Mouse (Mus musculus) spleen, adult 12 weeks (tissue): ENCODE data around the gene Tmem181a.
A peak's percentile ranks its signal among the peaks of the same experiment; 100 is the strongest.
"Not testable (repeated sequence)": the region's sequence is repeated elsewhere in the genome, so short reads cannot be mapped to it uniquely, and the experiment has no call there.

Experiments
- DNase-seq: peaks from one replicate; pipeline ENCODE4 v3.0.0; 2022; ENCODE audit warnings: low spot score

Gene Tmem181a

DNA sequence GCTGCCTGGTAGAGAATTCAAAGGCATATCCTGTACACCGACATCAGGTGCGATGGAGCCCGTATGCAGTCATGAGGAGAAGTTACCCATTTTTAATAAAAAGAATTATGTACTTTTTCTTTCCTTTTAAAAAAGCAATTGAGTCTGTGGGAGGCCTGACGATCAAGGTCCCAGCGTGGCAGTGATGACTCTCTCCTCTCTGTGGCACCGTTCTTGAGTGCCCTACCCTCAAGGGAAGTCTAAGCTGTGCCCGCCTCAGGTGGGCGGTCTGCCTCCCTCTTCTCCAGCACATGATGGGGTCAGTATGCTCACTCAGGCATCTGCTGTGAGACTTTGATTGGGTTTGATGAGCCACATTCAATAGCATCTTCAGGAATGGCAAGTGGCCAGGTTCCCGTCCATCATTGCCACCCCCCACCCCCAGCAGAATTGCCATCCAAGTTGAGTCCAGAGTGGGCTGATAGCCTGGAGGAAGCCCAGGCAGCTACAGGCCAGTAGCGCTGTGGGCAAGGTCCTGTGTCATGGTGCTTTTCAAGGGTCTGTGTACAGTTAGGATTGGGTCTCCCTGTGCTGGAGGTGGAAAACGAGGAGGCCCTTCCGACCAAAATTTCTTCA is 49.1 kb downstream of the Tmem181a start:
- DNase-seq, result not testable (repeated sequence)

DNA sequence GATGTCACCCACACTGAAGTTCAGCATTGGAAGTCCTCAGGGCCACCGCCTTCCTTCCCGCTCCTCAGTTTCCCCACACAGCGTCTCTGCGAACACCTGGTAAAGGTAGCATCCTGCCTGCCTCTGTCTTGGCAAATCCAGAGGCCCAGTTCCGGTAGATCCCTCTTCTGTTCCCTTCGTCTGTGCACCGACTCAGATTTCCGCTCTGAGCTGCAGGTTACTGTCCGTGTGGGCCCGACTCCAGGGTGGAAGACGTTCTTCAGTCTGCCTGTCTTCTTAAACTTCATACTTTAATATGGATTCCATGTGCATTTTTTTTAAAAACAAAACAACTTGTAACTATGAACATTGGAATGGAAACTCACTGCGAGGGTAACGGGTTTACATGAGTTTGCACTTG is 49.8 kb downstream of the Tmem181a start:
- not testable (repeated sequence) for DNase-seq

DNA sequence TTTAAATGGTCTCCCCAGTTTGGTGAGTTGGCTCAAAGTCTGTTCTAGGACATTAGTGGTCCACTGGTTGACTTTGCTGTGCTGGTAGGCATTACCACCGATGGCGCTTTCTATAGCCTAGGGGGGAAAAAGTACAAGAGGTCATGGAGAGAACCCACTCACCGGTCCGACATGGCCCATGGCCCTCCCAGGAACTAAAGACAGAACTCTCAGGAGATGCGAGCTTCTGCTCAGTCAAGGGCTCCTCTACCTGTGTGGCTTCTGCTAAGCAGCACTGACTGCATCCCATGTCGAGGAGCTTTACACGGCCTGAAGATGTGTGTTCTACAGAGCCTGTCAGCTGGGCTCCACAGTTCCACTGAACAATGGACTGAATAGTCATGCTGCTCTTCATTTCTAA is 55.1 kb downstream of the Tmem181a start:
- DNase-seq, result not testable (repeated sequence)

DNA sequence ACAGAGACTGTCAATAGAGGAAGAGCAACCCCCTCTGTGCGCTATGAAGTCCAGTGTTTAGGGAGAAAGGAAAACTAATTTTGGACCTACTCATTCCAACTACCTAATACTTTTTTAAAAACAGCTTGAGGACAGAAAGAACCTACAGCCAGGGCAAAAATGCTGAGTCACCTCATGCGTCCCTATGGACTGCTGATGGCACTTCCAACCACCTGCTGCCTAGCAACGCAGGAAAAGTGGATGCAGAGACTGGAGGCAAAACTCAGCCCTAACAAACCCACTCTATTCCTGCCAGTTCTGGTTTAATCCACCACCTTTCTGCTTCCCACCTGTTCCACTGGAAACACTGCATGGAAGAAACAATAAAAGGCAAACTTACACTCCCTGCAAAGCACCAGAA is 56.1 kb downstream of the Tmem181a start:
- not testable (repeated sequence) for DNase-seq

DNA sequence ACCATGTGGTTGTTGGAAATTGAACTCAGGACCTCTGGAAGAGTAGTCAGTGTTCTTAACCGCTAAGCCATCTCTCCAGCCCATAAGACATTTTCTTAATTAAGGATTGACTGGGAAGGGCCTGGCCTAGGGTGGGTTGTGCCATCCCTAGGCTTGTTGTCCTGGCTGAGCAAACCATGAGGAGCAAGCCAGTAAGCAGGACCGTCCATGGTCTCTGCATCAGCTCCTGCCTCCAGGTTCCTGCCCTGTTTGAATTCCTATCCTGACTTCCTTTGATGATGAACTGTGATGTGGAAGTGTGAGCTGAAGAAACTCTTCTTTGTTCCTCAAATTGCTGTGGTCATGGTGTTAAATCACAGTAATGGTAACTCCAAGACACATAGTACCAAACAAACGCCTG is 57.8 kb downstream of the Tmem181a start:
- not testable (repeated sequence) for DNase-seq

DNA sequence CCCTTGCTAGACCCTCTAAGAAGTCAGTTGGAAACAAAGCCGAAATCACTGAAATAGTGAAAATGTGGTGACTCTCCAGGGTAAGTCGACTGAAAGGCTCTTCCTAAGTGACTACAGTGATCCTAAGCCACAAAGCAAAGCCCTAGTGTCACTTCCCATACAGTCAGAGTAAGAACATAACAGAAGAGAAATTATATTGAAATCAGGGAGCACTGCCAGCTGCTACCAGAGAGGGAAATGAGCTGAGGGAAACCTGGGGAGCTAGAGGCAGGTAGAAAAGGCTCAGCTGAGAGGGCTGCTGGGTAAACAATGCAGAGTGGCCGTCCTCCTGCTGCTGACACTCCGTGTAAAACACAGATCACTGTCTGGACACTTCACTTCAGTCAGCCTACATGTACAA is 59.0 kb downstream of the Tmem181a start:
- not testable (repeated sequence) for DNase-seq

DNA sequence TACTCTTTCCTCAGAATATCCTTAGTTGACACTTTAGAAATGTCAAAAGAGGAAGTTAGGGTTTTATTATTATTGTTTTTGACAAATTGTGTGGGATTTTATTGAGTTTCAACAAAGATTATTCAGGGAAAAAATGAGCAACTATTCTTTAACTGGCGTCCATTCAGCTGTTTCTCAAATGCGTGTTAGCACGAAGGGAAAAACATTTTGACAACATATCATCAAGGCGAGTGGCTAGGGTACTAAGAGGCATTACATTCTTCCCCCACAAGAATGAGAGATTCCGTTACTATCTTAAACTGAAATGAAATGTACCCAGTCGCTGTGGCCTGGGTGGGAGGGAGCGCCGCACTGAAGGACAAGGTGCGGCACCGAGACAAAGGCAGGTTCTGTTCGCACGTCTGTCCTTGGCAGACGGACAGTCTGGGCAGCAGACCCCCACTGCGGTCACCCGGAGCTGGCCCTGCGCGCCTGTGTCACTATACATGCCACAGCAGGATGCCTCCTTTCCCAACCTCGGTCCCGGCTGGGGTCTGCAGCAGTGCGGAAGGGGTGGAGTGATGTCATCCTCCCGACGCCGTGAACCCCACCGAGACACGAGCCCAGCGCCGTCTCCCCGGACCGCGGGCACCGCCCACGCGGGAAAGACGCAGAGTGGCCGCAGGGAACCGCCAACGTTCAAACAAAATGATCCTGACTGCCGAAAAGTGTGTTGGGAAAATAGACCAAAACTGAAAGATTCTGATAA is 59.9 kb downstream of the Tmem181a start:
- DNase-seq, result peak; percentile 25

DNA sequence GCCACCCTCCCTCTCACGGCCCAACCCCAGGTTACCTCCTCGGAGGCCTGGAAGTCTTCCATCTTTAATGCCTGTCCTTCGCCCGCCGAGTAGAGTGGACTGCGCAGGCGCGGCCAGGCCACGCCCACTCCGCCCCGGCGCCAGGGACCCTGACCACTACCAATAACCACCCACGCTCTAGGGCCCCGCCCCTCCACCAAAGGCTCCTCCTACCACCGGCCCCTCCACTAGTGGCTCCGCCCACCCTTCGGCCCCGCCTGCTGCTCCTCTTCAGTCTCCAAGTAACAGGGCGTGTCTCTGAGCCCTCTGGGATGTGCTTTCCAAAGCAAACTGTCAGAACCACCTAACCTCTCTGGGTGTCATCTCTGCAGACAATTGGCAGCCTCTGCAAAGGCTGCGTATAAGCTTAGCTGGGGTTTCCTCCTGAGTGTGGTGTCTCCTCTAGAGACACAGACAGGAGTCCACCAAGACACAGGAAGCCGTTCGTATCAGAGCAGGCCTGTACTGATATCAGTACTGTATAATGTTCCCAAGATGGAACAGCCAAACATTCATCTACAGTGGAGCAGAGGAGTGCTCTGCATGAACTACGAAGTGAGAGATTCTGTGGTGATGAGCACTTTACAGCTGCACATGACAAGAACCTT is 60.8 kb downstream of the Tmem181a start, which contains the start of gene Dynlt1a:
Dynlt1a (minus strand) TSS at position 162 of the 647 bp plus-strand sequence.
- DNase-seq, result peak; percentile 92

DNA sequence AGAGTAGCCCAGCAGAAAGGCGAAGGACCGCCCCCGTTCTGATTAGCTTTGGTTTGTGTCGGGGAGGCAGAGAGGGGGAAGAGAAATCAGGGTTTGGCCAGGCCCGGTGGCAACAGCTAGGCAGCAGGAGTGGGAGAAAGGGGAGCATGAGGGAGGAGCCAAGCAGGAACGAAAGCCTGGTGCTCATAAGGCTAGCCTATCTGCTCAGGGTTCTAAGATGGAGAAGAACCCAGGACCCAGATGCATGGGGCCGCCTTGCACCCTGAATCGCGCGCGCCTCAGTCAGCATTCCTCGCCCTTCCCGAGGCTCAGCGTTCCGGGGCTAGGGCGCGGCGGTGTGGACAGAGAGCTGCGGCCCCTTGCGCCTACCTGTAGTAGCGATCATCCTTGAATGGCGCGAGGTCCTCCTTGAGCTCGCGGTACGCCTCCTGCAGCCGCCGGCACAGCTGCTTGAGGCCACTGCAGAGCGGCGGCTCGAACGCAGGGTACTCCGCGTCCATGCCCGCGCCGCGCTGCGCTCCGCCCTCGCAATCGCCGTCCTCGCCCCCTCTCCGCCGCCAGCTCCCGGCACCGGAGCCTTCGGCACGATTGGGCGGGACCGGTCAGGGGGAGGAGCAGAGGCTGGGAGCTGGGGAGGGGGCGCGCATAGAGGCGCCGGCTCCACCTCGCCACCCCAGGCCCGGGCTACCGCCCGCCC is 64.6 kb downstream of the Tmem181a start:
- not testable (repeated sequence) for DNase-seq

DNA sequence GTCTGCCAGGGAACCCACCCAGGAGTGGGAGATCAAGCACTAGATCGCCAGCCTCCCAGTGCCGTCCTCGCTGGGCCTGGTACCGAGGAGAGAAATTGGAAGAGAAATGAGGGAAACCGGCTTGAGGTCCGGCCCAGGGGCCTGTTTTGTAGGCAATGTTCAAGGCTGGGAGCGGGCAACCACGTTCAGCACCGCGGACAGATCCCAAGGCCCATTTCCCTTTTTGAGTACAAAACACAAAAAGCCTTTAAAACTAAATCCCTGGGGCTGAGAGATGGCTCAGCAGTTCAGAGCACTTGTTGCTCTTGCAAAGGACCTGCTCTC is 65.1 kb downstream of the Tmem181a start:
- not testable (repeated sequence) for DNase-seq

DNA sequence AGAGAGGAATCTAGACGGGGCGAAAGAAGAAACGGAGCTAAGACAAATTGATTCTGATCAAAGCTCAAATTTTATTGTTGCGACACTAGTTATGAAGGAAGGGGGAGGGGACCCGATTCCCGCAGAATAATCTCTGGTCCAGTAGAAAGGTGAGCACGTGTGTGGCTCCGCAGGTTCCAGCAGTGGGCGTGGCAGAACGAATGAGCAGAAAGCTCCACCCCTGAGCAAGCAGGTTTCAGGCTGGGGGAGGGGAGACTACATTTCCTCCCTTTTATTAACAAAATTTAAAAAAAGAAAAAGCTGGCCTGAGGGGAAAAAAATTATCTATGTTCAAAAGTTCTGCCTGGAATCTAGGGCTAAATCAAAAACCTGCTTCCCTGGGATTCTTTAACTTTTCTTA is 68.4 kb downstream of the Tmem181a start:
- not testable (repeated sequence) for DNase-seq

DNA sequence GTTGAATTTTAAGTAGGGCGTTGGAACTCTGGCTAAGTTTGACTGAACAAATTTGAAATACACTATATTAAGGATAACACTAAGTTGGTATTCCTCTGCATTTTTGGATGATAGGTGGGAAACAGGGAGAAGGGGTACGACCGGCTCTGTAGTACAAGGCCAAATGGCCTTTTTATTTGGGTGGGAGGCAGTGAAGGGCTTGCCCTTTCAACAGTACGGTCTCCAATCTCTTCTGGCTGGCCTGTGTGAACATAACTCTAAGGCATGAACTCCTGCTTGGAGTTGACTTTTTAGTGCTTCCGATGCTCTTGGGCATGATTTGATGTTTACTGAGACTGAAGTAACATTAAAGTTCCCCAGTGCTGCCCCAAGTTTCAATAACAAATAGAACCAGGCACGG is 68.9 kb downstream of the Tmem181a start:
- not testable (repeated sequence) for DNase-seq

DNA sequence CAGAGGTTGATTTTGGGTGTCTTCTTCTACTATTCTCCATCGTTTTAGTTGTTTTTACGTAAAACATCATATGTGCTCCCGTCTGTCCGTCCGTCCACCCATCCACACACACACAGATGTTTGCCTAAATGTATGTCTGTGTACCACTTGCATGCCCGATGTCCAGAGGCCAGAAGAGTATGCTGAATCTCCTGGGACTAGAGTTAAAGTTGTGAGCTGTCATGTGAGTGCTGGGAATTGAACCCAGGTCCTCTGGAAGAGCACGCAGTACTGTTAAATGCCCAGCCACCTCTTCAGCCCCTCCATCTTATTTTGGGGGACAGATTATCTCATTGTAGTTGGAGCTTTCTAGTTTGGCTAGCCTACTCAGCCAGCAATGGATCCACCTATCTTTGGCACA is 70.9 kb downstream of the Tmem181a start:
- DNase-seq, result not testable (repeated sequence)

DNA sequence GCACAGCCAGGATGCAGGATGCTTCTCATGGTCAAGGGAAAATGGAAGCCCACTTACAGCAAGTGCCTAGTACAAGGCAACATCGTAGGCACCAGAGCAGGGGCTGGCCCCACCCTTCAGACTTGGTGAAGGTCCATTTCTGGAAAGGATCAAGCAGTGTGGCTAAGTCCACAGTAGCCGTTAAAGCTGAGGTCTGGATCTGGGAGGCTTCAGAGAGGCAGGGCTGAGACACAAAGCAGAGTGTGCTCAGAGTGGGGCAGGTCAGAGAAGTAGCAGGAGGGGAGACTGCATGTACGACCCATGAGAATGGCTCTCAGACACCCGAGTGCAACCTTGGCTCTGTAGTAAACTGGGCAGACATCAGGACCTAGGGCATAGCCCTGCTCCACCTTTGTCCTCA is 72.3 kb downstream of the Tmem181a start:
- not testable (repeated sequence) for DNase-seq

DNA sequence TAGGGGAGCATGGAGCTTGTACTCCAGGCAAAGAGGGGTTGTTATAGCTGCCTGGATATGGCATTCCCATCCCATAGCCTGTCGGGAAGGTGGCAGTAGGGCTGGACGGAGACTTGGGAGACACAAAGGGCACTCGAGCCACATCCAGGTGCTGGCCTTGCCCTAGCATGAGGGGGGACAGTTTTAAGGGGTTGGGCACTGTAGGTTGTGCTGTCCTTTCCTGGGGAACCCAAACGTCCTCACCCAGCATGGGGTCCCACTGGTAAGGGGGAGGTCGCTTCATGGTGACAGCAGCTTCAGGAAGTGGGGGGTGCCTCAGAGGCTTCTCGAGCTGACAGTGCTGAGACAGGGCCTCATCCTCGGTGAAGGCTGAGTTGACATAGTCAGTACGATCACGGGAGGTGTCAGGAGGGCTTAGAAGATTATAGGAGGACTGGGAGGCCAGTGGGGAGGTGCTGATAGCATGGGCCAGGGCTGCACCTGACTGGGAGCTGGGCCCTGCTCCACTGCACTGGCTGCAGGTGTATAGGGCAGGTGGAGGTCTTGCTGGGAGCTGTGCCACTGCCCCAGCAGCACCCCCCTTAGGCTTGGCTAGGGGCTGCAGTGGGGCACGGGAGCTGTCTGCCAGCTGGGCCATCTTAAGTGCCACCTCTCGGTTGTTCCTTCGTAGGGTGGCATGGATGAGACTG is 86.1 kb downstream of the Tmem181a start:
- not testable (repeated sequence) for DNase-seq

DNA sequence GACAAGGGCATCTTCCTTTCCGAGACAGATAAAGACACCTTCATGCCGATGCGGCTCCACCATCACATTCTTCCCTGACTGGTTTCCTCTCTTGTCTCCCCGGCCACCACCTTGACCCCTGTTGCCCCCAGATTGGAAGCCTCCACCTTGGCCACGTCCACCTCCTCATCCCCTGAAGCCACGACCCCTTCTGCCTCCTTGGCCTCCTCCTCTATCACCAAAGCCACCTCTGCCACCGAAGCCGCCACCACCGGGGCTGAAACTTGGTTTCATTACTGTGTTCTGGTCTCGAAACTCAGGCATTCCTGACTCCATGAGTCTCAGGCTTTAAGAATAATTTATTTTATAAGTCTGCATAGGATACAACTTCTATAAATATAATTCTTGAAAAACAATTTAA is 98.6 kb downstream of the Tmem181a start:
- not testable (repeated sequence) for DNase-seq
